Mouse (Mus musculus): ENCODE results near the gene Cpox.
"Not testable (repeated sequence)": the region's sequence is repeated elsewhere in the genome, so short reads cannot be mapped to it uniquely, and the experiment has no call there.

The Cpox gene

DNA sequence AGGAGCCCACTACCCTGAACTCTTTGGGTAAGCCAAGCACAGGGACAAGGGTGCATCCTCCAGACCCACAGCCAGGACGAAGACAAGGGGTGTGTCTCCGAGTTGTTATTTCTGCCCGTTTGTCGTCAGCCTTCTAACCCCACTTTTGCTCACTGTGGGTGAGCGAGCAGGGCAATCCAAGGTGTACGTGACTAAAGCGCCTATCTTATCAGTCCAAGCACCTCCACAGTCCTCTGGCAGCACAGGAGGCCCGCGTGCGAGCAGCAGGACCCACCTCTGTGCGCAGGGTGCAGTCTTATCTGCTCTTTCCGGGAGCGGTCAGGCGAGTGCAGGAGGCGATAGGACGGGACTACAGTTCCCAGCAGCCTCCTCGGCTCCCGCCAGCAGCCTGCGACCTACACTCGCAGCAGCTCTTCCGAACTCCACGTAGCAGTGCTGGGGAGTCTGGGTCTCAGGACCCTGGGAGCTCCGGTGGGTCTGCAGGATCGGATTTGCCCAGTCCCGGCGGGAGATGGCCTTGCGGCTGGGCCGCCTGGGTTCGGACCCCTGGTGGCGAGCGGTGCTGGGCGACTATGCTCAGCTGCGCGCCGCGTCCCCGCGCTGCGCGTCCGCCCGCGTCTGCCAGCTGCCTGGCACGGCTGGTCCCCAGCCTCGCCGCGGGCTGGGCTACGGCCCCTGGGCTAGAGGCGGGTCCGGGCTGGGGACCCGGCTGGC is at the start of gene Cpox:
Gene Cpox (plus strand): TSS at position 376 of the 714 bp plus-strand sequence.
- DNase-seq (ENCODE audit: low read depth, low spot score), result peak; percentile 71

DNA sequence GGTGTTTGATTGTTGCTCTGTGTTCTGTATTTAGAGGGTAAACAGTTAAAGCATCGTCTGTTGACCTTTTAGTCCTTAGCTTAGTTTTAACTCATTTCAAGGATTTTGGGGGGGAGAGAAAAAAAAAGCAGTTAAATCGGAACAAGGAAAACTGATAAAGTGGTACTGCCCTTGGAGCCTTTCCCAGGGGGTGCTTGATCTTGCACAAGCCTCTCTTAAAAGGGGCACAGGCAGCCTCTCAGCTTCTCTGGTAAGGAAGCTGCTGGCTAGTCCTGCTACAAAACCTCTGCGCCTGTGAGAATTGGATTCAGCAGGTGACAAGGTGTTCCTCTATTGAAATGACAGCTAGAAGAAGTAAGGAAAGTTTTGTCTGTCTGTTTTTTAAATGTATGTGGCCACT is 47.7 kb upstream of the Cpox start:
- DNase-seq (ENCODE audit: low read depth, low spot score), result no peak

DNA sequence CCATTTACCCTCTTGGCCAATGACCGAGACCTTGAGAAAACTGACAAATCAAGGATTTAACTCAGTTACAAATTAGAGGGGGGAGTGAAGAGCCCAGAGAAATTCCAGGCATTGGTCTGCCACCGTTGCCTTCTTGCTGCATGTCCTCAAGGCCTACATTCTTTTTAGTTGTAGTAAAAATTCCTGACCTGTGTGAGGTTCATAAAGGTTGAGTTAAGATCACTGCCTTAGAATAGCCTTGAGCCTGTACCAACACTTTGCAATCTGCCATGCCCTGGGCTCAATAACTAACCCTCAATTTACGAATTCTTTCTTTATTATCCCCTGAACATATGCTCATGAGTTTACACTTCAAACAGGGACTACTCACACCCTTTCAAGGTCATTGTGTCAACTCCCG is 47.0 kb upstream of the Cpox start:
- no peak for DNase-seq (ENCODE audit: low read depth, low spot score)

DNA sequence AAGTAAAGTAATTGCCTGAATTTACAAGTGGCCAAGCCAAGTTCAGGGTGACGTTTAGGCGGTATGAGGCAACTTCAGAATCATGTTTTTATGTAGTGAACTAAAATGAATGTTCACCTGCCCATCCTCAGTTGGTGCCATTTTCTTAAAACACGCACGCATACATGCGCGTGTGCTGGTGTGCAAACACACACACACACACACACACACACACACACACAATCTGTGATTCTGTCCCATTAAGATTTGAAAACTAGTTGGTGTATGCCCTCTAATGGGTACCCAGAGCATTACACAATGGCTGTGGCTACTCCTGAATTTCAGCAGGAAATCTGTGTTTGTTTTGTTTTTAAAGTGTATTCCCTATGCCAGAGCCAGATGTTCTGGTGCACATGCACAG is 46.1 kb upstream of the Cpox start:
- no peak for DNase-seq (ENCODE audit: low read depth, low spot score)

DNA sequence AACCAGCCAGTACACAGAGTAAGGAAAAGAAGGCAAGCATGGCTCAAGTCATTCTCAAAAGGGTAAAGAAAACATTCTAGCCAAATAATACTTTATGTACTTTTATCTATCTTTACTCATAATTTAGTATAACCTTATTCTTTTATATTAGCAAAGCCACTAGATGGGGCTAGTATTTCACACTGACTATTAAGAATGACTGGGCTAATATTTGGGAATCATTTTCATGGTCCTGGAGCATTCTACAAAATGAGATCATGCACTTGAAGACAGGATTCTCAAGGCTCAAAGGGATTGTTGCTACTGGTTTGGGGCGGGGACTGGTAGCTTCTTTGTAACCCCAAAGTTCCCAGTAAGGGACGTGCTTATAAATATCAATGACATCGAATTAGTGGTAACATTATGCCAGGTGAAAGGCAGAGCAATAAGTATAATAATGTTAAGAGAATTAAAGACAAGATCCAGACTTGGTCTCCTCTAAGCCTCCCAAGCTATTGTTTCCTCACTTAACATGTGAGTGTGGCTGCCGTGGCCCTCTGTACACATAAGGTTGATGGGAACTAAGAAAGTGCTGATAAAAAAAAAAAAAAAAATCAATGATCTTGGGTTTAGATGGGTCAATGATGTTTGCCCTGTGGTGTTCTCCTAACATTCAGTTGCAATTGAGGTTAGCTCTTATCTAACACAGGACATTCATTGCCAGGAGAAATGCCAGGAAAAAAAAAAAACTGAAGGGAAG is 42.3 kb upstream of the Cpox start:
- DNase-seq (ENCODE audit: low read depth, low spot score), result no peak

DNA sequence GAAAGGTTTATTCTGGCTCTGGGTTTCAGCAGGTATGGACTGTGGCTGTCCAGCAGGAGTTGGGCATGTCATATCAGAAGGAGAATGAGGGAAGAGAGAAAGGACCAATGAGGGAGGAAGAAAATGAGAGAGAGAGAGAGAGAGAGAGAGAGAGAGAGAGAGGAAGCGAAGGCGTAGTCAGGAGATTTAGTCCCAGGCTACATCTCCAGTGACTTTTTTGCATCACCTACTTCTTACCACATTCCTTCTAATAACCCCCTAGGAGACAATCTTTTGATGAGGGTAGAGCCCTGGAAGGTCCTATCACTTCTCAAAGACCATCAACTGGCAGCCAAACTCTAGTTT is 41.8 kb upstream of the Cpox start:
- DNase-seq (ENCODE audit: low read depth, low spot score), result no peak

DNA sequence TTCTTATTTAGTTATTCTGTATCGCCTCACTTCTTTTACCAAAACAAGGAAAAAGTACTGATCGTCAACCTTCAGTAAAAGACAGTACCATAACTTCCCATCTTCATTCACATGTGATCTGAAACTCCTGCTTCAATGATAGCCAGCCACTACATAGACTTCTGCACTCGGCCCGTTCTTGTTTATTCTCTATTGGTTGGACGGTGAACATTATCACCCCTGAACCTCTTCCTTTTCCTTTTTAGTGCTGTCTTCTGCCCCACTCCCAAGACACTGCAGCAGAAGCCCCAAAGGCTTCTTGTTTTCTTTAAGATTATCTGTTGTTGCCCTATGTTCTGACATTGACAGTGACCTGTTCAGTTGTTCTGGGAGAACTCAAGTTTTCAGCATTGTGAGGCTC is 41.1 kb upstream of the Cpox start:
- no peak for DNase-seq (ENCODE audit: low read depth, low spot score)

DNA sequence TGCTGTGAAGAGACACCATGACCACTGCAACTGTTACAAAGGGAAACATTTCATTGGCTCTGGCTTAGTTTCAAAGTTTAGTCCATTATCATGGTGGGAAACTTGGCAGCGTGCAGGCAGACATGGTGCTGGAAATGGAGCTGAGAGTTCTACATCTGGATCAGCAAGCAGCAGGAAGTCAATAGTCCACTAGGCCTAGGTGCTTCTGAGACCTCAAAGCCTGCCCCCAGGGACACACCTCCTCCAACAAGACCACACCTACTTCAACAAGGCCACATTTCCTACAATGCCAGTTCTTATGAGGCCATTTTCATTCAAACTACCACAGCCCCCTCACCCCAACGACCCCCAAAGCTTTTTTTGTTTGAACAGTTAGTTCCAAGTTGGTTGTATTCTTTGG is 40.4 kb upstream of the Cpox start:
- DNase-seq (ENCODE audit: low read depth, low spot score), result no peak

DNA sequence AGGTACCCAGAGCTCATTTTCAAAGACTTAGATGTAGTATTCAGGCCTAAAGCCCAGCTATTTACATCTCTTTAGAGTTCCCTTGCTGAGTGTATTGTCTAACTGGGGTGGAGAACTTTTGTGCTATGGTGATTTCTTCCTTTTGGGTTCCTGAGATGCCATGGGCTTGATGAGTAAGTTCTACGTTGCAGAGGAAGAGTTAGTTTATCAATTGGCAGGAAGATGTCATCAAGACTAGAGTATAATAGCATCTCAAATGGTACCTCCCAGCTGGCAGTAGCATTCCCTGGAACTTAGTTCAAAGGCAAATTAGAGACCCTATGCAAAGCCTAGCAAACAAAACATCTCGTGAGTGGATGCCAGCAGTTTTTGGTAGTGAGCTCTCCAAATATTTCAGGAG is 34.2 kb upstream of the Cpox start:
- DNase-seq (ENCODE audit: low read depth, low spot score), result no peak

DNA sequence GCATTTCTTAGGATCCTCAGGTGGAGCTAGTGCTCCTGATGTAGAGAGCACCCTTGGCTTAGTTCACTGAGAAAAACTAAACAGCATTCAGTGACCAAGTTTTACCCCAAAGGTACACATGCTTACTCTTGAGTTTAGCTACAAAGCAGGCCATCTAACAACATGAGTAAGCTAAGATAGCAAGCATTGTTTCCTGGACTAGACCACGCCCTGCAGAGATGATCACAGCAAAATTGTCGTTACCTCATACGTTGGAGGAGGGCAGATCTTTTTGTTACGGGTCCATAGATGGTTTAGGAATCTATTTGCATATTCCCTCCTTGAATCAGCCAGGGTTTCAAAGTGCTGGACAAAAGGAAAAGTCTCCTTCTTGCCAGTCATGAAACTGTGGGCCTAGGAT is 32.6 kb upstream of the Cpox start:
- DNase-seq (ENCODE audit: low read depth, low spot score), result no peak

DNA sequence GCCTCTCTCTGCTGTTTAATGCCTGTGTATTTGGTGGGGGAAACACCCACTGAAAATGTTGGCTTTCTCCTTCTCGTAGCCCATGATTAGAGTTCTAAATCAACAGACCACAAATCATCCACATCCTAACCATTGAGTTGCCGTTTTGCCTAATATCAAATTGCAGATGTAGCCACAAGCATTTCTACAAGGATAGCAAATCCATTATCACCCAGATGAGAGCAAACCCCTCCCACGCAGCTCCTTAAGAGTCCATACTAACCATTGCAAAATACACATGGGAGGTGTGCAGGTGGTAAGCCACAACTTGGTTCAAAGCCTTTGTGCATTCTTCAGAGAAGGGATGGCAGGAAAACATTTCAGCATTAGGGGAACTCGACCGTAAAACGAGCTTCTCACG is 32.1 kb upstream of the Cpox start:
- no peak for DNase-seq (ENCODE audit: low read depth, low spot score)

DNA sequence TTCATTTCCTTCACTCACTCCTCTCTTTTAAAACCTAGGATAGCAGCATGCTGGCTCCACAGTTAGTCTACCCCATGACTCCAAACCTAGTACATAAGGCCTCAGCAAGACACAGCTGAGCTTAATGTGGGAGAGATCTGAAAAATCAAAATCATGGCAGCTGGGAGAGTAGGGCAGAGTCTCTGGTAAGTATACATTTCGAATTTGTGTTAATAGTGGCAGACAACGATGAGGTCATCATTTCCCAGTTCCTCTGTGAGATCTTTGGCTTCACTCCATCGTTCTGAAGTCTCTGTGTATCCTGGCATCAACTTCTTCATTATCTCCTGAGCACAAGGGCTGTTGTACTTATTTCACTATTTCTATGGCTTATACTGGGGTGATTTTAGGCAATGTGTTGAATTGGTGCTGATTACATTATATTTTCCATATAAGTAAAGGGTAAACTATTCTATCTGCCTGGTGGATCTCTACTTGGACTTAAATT is 31.4 kb upstream of the Cpox start, which contains the start of gene E330017A01Rik:
Gene E330017A01Rik (minus strand): TSS at position 51 of the 487 bp plus-strand sequence.
- DNase-seq (ENCODE audit: low read depth, low spot score), result no peak

DNA sequence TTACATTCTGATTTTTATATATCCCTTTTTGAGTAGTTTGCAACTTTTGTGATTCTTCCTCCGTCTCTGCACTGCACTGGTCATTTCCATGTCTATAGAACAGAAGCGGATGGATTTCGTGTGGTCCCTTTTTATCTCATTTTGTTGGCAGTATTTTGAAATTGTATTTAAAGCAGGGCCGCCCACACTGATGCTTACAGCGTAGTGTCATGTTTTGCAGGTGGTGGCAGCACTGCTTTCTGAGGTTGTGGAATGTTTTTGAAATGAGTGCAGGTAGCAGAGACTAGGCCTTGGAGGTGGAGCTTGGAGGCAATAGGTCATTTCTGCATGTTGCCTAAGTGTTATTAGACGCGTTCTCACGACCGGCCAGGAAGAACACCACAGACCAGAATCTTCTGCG is 20.1 kb upstream of the Cpox start:
- DNase-seq (ENCODE audit: low read depth, low spot score), result no peak

DNA sequence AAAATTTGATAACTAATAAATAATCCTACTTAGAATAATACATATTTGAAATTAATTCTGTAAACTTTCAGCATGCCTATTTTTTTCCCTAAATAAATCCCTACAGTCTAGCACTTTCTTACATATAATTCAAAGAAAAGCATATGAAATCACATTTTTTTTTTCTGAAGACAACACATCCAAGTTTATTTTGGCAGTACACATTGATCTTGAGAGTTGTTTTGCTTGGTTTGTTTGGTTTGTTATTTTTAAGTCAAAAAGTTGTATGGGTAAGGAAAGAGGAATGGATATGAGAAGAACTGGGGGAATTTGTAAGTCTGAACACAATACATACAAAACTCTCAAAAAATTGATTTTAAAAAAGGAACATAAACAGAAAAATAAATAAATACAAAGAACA is 14.3 kb upstream of the Cpox start:
- DNase-seq (ENCODE audit: low read depth, low spot score), result no peak

DNA sequence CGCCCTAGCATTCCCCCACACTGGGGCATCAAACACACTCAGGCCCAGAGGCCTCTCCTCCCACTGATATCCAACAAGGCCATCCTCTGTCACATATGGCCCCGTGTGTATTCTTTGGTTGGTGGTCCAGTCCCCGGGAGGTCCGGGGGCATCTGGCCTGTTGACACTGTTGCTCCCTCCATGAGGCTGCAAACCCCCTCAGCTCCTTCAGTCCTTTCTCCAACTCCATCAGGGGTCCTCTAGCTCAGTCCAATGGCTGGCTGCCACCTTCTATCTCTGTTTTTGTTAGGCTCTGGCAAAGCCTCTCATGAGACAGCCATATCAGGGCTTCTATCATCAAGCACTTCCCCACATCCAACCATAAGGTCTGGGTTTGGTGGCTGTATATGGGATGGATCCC is 13.6 kb upstream of the Cpox start:
- no peak for DNase-seq (ENCODE audit: low read depth, low spot score)

DNA sequence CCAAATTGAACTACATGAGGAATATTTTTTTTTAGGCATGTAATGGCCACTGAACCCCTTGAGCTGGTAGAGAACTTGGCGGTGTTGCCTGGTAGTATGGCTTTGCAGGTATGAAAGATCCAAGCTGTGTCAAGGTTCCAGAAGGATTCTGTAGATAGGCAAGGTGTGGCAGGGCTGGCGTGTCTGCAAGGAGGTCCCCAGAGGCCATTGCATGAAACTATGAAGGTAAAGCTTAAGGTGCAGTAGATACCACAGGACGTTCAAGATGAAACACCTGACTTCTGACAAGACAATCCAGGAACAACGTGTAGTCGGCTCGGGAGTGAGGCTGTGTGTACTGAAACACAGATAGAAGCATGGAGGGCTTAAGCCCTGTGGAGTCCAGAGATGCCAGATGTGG is 11.4 kb upstream of the Cpox start:
- no peak for DNase-seq (ENCODE audit: low read depth, low spot score)

DNA sequence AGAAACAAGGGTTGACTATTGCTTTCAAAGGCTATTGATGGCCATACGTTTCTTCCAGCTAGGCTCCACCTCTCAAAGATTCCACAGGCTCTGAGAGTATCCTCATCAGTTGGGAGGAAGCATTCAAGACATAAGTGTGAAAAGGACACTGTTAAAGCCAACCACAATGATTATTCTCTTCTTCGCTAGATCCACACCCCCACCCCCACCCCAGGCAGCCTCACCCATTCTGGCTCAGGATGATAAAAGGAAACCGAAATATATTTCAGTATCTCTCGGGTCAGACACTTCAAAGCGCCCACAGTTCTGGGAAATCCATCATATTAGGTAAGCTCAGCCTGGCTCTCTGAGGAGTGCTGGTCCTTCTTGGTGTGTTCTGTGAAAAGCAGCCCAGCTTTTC is 8.3 kb upstream of the Cpox start:
- DNase-seq (ENCODE audit: low read depth, low spot score), result no peak

DNA sequence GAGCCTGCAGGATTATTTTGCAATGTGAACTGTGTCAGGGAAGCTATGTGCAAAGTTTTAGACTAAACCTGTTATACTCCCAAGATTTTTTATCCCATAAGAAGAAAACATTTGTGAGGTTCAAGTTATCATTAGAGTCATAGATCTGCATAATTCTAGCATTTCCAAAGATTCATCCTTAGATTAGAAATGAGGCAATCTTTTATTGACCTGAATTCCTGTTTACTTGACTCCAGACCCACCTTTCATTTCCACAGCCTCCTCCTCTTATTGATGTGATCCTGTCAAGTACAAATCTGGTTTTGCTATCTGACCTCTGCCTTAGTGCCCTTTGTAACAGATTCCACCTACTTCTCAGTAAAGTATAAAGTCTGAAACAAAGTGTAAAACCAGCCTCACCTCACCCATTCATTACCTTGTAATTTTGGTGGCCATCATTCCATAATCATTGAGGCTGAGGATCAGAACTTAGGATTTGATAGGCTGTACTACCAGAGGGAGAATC is 7.8 kb upstream of the Cpox start:
- DNase-seq (ENCODE audit: low read depth, low spot score), result no peak

DNA sequence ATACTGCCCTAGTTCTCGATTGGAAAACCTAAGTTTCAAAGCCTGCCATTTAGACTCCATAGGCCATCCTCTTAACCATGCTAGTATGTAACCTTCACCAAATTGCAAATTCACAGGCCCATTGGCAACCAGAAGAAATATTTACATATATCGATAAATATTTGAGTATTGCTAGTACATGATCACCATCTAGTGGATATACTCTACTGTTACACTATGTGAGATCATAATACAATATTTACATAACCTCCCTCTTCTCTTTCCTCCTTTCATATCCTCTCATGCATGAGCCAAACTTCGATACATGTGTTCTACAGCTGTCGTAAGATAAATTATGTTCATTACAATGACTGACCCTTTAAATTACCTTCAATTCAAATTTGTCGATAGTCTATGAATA is 7.1 kb upstream of the Cpox start:
- no peak for DNase-seq (ENCODE audit: low read depth, low spot score)

DNA sequence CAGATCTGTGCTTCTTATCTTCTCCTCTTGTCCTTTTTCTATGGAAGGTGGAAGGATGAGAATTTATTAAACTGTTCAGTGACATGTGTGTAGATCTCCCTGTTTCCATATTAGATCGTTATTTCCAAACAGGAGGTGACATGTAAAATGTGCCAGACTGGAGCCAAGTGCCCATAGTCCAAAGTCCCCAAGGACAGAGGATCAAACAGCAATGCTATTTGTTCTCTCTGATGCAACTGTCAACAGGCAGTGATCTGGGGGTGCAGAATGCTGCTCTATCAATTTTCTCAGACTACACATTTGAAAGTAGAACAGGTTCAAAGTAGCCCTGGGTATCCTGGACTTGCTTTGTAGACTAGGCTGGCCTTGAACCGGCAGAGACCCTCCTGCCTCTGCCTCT is 6.3 kb upstream of the Cpox start:
- no peak for DNase-seq (ENCODE audit: low read depth, low spot score)

DNA sequence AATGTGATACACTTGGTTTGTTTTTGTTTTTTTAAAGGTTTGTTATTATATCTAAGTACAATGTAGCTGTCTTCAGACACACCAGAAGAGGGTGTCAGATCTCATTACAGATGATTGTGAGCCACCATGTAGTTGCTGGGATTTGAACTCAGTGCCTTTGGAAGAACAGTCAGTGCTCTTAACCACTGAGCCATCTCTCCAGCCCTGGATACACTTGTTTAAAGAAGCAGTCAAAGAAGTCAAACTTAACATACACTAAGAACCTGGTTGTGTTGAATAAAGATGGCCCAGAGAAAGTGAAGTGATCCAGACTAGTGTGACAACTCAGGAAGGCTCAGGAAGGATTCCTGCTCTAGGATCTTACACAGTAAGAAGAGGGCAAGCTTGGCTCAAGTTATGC is 5.0 kb upstream of the Cpox start:
- not testable (repeated sequence) for DNase-seq (ENCODE audit: low read depth, low spot score)

DNA sequence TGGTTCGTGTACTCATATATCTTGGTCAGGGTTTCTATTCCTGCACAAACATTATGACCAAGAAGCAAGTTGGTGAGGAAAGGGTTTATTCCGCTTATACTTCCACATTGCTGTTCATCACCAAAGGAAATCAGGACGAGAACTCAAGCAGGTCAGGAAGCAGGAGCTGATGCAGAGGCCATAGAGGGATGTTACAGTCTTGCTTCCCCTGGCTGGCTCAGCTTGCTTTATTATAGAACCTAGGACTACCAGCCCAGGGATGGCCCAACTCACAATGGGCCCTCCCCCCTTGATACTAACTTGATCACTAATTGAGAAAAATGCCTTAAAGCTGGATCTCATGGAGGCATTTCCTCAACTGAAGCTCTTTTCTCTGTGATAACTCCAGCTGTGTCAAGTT is 3.4 kb upstream of the Cpox start:
- not testable (repeated sequence) for DNase-seq (ENCODE audit: low read depth, low spot score)

DNA sequence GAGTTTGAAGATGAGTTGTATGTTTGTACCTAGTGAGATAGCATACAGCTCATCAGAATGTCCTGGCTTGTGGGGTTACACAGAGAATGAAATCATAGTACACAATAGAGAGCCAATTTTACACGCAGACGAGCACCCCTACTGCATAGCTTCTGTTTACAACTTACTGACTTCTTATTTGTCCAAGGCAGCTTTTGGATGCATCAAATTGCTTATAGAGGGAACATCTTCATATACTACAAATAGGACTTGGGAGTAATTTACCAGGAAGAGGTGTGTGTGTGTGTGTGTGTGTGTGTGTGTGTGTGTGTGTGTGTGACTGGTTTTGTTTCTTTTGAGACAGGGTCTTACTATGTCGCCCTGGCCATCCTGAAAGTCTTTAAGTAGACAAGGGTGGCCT is 1.5 kb upstream of the Cpox start:
- no peak for DNase-seq (ENCODE audit: low read depth, low spot score)
